Mouse (Mus musculus) left cerebral cortex, adult 9 months (tissue): Measurements from ENCODE around the gene Alk.

Source experiments
- DNase-seq, 2 experiments: peaks; one replicate each; pipeline ENCODE4 v3.0.0; 2022; ENCODE audit warnings: low spot score in 2 of 2

Alk gene

DNA sequence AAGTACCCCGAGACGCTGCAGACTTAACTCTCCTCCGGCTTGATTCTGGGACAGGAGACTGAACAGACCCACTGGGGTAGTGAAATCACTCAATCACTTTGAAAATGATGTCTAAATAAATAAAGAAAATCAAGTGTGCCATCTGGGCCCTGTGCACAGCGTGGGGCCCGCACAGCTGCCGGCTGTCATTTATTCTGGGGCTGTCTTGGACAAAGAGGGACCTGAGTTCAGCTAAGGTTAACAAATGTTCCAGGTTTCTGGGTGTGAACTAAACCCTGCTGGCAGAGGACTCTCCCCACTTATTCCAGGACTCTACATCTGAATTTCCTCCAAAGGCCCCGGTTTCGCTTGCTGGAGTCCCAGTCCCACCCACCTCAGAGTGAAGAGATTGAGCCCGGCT, 581.1 kb downstream of the Alk start:
- DNase-seq, result no peak

DNA sequence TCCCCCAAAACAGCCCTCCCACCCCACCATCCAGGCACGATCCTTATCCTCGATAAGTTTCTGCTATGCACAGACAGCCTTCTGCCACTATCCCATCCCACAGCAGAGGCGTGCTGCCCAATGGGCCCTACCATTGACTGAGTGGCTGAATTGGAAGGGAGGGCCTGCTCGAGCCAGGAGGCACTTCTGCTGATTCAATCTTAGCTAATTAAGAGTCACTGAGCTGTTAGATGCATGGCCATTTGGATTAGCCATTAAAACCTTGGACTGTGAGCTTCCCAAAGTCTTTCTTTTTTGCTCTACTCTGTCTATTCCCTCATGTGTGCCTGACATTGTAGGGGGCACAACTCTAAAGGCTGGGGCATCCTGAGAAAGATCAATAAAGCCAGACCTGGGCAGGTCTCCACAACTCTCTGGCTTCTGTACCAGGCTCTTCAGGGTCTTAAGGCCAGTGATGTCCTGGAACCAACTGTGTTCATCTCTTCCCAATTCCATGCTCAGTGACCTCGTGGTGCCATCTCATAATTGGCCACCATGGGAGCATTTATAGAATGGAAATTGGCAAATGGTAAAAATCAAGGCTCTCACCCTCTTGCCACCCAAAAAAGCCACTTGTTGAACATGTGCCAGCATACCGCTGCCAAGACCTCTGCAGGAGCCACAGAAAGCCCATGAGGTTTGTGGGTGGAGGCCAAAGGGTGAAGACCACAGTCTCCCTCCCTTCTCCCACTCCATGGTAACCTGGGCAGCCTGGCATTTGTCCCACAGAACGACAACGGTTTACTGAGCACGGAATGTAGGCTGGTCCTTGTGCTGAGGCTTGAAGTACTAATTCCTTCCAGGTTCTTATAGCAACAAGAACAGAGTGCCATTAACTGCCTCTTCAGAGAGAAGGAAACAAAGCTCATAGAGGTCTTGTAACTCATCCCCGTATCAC, 582.4 kb downstream of the Alk start:
- DNase-seq, result no peak

GRCm38 (mm10) chr17:72017329-72017728, 587.1 kb downstream of the Alk start:
- DNase-seq, result no peak

GRCm38 (mm10) chr17:72015253-72015652, 589.2 kb downstream of the Alk start:
- DNase-seq, result no peak

- no peak for DNase-seq
These were observed 591.7 kb downstream of the Alk start for GRCm38 (mm10) chr17:72012775-72013174.

- DNase-seq, result no peak
These were observed 594.6 kb downstream of the Alk start for GRCm38 (mm10) chr17:72009836-72010235.

- DNase-seq, result no peak
These were observed 596.0 kb downstream of the Alk start for GRCm38 (mm10) chr17:72008389-72008788.

DNA sequence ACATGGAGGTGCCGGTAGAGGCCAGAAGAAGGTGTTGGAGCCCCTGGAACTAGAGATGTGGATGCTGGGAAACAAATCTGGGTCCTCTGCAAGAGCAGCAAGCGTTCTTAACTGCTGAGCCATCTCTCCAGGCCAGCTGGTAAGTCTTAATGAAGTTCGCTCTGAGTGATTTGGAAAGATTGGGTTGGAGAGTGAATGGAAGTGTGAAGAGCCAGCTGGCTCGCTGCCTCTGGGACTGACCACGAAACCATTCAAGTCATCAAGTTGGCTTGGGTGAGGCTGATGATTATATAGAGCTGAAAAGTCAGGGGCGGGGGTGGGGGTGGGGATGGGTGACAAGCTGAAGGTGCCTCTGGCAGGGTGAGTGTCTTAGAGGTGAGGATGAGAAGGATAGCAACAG, 599.1 kb downstream of the Alk start:
- no peak for DNase-seq

- DNase-seq, result no peak
These were observed 604.6 kb downstream of the Alk start for GRCm38 (mm10) chr17:71999527-72000482.

GRCm38 (mm10) chr17:71997680-71998079, 606.7 kb downstream of the Alk start:
- DNase-seq, result peak; percentile 13 to 60

- DNase-seq, result no peak
These were observed 608.9 kb downstream of the Alk start for GRCm38 (mm10) chr17:71995539-71995938.

- DNase-seq, result no peak
These were observed 610.3 kb downstream of the Alk start for GRCm38 (mm10) chr17:71994144-71994543.

GRCm38 (mm10) chr17:71993011-71993410, 611.4 kb downstream of the Alk start:
- no peak for DNase-seq

- no peak for DNase-seq
These were observed 613.2 kb downstream of the Alk start for GRCm38 (mm10) chr17:71991260-71991659.

DNA sequence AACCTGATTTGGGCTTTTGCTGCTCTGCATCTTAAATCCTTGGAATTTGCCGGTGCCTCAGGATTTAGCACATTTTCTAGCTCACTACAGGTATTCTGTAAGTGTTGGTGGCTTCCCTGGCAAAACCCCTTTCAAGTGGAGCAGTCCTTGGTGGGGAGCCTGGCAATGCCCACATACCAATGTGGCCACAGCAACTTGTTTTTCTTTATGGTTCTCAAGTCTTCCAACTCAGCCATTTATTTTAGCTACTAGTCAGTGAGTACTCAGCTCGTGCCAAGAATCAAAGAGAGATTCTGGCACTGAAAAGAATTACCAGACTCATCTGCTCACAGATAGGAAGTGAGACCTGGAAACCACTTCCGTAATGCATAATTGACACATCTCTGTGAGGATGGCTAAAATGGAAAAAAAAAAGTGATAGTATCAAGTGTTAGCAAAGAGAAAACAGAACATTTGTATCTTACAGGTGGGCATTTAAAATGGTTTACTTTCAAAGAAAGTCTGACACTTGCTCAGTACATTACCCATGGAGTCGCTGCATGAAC, 614.2 kb downstream of the Alk start:
- DNase-seq, result no peak

- no peak for DNase-seq
These were observed 615.5 kb downstream of the Alk start for GRCm38 (mm10) chr17:71988736-71989569.

DNA sequence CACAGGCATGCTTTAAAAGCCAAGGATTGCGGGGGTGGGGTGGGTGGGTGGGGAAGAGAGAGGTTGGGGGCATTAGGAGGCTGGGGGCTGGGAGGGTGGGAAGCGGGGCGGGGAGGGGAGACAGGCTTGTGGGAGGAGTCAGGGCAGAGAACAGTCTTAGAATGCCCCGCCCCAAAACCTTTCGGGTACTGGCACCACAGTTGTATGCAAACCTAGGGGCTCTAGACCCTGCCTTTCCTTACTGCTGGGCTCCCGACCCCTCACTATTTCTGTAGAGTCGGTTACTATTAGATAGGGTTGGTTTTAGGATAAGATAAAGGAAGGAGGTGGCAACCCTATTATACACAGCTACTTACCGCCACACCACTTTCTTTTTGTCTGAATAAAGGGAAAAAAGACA, 617.4 kb downstream of the Alk start:
- no peak for DNase-seq

- no peak for DNase-seq
These were observed 618.0 kb downstream of the Alk start for GRCm38 (mm10) chr17:71986456-71986855.

DNA sequence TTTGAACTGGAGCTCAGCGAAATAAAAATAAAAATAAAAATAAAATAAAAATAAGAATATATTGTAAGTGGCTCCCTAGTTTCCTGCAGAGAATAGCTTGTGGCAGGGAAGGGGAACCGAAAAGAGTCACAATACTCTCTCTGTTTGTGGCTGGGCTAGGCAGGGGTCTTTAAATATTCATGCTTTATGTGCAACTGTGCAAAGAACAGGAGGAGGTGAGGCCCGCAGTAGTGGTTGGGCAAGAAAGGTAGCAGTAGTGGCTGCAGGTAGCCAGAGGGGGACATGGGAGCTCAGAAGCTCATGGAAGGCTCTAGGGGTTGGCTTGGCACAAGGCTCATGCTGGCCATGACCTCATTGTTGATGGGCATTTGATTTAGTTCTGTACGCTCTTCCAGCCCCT, 623.2 kb downstream of the Alk start:
- no peak for DNase-seq

DNA sequence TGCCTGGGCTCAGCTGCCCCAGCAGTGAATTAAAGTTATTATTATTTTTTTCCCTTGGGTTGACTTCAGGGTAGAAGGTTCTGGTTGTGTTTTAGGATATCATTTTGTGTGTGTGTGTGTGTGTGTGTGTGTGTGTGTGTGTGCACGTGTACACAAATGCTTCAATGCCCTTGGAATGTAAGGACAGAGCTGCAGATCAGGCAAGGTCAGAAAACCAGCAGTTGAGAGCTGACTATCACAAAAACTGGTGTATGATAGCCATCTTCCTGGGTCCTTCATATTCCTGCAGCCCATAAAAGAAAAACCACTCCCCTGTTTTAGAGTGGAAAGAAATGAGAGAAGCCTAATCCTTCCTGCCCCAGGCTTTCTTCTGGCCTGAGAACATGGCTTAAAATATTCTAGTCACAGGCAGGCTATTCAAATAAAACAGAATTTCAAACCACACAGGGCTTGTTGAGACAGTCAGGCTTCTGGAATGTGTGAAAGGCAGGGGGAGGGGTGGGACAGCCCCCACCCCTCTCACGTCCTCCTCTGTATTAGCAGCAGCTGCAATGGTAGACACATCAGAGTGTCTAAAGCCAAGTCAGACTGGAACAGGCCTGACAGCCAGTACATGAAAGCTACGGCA, 623.8 kb downstream of the Alk start:
- DNase-seq, result no peak

DNA sequence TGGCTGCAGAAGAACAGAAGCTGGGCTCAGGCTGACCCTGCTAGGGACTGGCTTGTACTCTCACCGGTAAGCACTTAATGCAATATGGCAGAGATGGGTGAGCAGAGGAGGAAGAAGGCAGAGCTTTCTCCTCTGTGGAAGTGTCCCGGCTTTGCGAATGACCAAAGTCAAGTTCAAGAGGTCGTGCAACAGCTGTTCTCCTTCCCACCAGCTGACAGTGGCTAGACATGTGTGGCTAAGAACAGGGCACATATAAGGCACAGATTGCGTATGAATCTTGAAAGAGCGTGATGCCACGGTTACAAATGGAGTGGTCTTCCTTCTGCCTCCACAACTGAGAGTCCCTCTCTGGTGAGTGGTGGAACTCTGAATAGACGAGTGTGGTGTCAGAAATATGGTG, 625.3 kb downstream of the Alk start:
- no peak for DNase-seq
